Mouse (Mus musculus): ENCODE measurements around the gene Cldn2. TPM values are rescaled to one million over a fixed set of nuclear protein-coding genes. Genes with fewer than 3 reads are reported as not detected.

Cldn2 gene
- polyA plus RNA-seq, 1 experiment from 2014 or later: not detected

- H3K36me3 ChIP-seq: no peaks in the 10 kb centered on the region
- ATAC-seq (ENCODE audit: insufficient number of reproducible peaks, insufficient read depth, low FRiP score, low TSS enrichment, low read depth): no peak
- no peaks in the 10 kb centered on the region for H3K4me1 ChIP-seq (replicated peaks)
- H3K4me2 ChIP-seq: no peak overlapping the region
- H3K4me3 ChIP-seq (replicated peaks): no peak overlapping the region
- H3K27me3 ChIP-seq: peaks cover 45% of the 10 kb centered on the region
- no peak overlapping the region for H3K9ac ChIP-seq (replicated peaks)
- H3K27ac ChIP-seq: no peak overlapping the region
- H3K9me3 ChIP-seq: no peaks in the 10 kb centered on the region
- 71% methylated on average over 4 of the region's 4 CpGs for WGBS
These were observed 7.5 kb downstream of the Cldn2 start for GRCm38 (mm10) chrX:139808085-139808484.

DNA sequence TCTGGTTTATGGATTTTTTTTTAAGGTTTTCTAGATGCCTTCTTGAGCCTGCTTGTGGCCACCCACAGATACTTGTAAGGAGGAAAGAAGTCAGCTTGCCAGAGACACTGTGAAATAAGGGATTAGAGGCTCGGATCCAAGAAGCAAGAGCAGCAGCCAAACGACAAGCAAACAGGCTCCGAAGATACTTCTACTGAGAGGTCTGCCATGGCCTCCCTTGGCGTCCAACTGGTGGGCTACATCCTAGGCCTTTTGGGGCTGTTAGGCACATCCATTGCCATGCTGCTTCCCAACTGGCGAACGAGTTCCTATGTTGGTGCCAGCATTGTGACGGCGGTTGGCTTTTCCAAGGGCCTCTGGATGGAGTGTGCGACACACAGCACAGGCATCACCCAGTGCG lies 7.9 kb downstream of the Cldn2 start:
- Histone ChIP-seq H3K9ac (replicated peaks) (no peak overlapping the region), H3K4me1 (replicated peaks) (no peaks in the 10 kb centered on the region), H3K36me3 (no peaks in the 10 kb centered on the region), H3K9me3 (no peaks in the 10 kb centered on the region), H3K4me2 (no peak overlapping the region), H3K27ac (no peak overlapping the region), H3K27me3 (peaks cover 49% of the 10 kb centered on the region), H3K4me3 (replicated peaks) (no peak overlapping the region)
- ATAC-seq (ENCODE audit: insufficient number of reproducible peaks, insufficient read depth, low FRiP score, low TSS enrichment, low read depth): no peak
- 86% methylated on average over 10 of the region's 10 CpGs for WGBS

GRCm38 (mm10) chrX:139812636-139813298 lies 12.1 kb downstream of the Cldn2 start:
- WGBS: 71% methylated on average over 3 of the region's 3 CpGs
- ATAC-seq (ENCODE audit: insufficient number of reproducible peaks, insufficient read depth, low FRiP score, low TSS enrichment, low read depth): no peak
- H3K9me3 ChIP-seq: no peaks in the 10 kb centered on the region
- H3K27me3 ChIP-seq: peaks cover 49% of the 10 kb centered on the region
- no peak overlapping the region for H3K27ac ChIP-seq
- H3K4me1 ChIP-seq (replicated peaks): no peaks in the 10 kb centered on the region
- H3K9ac ChIP-seq (replicated peaks): no peak overlapping the region
- H3K36me3 ChIP-seq: no peaks in the 10 kb centered on the region
- H3K4me3 ChIP-seq (replicated peaks): no peak overlapping the region
- no peak overlapping the region for H3K4me2 ChIP-seq

DNA sequence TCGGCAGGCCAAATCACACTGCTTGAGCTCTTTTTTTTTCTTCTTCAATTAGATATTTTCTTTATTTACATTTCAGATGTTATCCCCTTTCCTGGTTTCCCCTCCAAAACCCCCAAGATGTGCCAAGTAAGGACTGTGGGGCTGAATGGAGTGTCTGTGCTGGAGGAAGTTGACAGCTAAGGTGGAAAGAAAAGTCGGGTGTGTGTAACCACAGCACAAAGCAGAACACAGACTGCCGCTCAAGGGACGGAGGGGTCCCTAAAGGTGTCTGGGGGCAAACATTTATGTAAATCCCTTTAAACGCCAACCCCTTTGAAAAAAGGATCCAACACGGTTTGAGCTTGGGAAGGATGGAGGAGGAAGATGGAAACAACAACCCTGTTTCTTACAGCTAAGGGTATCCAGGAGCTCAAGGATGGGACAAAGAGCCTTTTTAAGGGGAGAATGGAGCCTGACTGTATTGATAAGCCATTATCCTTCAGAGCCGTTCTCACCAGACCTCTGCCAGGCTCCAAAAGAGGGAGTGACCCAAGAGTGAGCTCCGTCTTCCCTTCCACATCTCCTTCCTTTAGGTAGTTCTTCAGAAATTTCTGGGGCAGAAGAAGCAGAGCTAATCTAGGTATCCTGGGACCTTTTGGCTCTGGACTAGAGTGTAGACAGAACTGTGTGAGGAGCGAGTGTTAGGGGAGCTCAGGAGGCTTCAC lies 12.8 kb downstream of the Cldn2 start:
- 80% methylated on average over 9 of the region's 9 CpGs for WGBS
- Histone ChIP-seq H3K4me3 (replicated peaks) (no peak overlapping the region), H3K27ac (no peak overlapping the region), H3K4me2 (no peak overlapping the region), H3K27me3 (peaks cover 48% of the 10 kb centered on the region), H3K4me1 (replicated peaks) (no peaks in the 10 kb centered on the region), H3K36me3 (no peaks in the 10 kb centered on the region), H3K9ac (replicated peaks) (no peak overlapping the region), H3K9me3 (no peaks in the 10 kb centered on the region)
- ATAC-seq (ENCODE audit: insufficient number of reproducible peaks, insufficient read depth, low FRiP score, low TSS enrichment, low read depth): no peak

DNA sequence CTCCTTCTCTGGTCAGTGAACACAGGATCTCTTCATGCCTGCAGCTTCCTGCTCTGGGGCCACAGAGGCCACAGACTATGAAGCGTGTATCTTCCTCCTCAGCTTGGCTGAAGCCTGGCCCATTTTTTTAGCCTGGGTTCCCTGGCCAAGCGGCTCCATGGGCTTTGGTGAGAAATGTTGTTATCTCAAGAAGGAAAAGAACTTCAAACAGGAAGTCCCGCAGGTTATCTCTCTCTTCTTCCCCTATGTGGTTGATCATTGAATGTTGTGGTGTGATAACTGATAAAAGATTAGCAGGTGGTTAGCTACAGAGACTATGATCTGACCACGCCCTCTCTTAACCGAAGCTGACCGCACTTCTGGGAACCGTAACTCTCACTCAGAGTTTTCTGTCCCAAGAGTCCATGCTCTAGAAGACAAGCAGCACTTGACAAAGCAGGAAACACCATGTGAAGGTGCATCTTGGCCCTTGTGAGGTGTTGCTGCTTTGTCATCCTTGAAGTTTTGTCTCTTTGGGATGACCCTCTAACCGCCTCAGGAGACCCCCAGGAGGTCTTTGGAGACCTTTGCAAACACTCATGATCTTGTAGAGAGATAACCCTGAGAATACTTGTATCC lies 13.5 kb downstream of the Cldn2 start:
- Histone ChIP-seq H3K4me1 (replicated peaks) (no peaks in the 10 kb centered on the region), H3K27ac (no peak overlapping the region), H3K36me3 (no peaks in the 10 kb centered on the region), H3K4me2 (no peak overlapping the region), H3K27me3 (peaks cover 46% of the 10 kb centered on the region), H3K9ac (replicated peaks) (no peak overlapping the region), H3K4me3 (replicated peaks) (no peak overlapping the region), H3K9me3 (no peaks in the 10 kb centered on the region)
- no peak for ATAC-seq (ENCODE audit: insufficient number of reproducible peaks, insufficient read depth, low FRiP score, low TSS enrichment, low read depth)
- 90% methylated on average over 8 of the region's 8 CpGs for WGBS

DNA sequence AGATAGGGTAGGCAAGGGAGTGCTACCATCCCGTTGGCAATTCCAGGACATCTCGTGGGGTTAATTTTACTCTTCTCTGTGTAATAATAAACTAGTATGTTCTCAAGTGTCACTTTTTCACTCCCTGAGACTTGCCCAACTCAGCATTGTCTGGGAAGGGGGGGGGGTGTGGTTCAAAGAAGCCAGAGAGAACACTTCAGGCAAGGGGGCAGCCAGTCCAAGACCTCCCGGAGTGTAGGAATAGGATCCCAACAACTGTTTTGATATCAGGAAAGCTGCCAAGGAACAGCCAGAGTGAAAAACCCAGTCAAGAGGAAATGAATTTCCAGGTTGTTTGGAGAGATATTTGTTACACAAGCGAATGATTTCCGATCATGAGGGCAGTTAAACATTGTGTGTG lies 14.6 kb downstream of the Cldn2 start:
- Histone ChIP-seq H3K9me3 (no peaks in the 10 kb centered on the region), H3K4me1 (replicated peaks) (no peaks in the 10 kb centered on the region), H3K27me3 (peaks cover 36% of the 10 kb centered on the region), H3K36me3 (no peaks in the 10 kb centered on the region), H3K27ac (no peak overlapping the region), H3K4me2 (no peak overlapping the region), H3K9ac (replicated peaks) (no peak overlapping the region), H3K4me3 (replicated peaks) (no peak overlapping the region)
- no peak for ATAC-seq (ENCODE audit: insufficient number of reproducible peaks, insufficient read depth, low FRiP score, low TSS enrichment, low read depth)
- 78% methylated on average over 5 of the region's 5 CpGs for WGBS

GRCm38 (mm10) chrX:139825402-139825801 lies 24.8 kb downstream of the Cldn2 start:
- Histone ChIP-seq H3K36me3 (peaks cover 8% of the 10 kb centered on the region; the same call in 1 of the 2 replicates), H3K27me3 (peaks cover 19% of the 10 kb centered on the region), H3K4me2 (no peak overlapping the region), H3K9ac (replicated peaks) (no peak overlapping the region), H3K4me3 (replicated peaks) (no peak overlapping the region), H3K27ac (no peak overlapping the region), H3K9me3 (no peaks in the 10 kb centered on the region), H3K4me1 (replicated peaks) (no peaks in the 10 kb centered on the region)
- WGBS: 69% methylated on average over 1 of the region's 1 CpGs
- ATAC-seq (ENCODE audit: insufficient number of reproducible peaks, insufficient read depth, low FRiP score, low TSS enrichment, low read depth): no peak

DNA sequence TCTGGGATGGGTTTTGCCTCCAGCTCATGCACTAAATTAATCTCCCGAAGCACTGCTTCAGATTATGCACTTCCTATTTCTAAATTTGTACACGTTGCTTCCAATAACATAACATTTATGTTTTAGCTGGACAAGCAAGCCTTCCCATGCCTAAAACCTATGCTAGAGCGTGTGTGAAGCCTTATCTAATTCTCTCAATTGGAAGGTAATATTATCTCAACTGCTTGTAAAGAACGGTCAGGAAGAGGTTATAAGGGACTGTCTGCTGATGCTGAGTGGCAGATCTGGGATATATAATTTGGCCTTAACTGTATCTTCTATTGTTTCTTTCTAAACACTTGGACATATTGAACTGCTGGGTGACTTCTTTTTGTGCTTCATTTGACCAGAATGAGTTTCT lies 26.3 kb downstream of the Cldn2 start:
- no peak overlapping the region for H3K9ac ChIP-seq (replicated peaks)
- H3K4me1 ChIP-seq (replicated peaks): no peaks in the 10 kb centered on the region
- peaks cover 8% of the 10 kb centered on the region; the same call in 1 of the 2 replicates for H3K36me3 ChIP-seq
- H3K4me3 ChIP-seq (replicated peaks): no peak overlapping the region
- no peaks in the 10 kb centered on the region for H3K9me3 ChIP-seq
- no peak for ATAC-seq (ENCODE audit: insufficient number of reproducible peaks, insufficient read depth, low FRiP score, low TSS enrichment, low read depth)
- H3K4me2 ChIP-seq: no peak overlapping the region
- WGBS: 86% methylated on average over 4 of the region's 4 CpGs
- no peak overlapping the region for H3K27ac ChIP-seq
- peaks cover 17% of the 10 kb centered on the region for H3K27me3 ChIP-seq

DNA sequence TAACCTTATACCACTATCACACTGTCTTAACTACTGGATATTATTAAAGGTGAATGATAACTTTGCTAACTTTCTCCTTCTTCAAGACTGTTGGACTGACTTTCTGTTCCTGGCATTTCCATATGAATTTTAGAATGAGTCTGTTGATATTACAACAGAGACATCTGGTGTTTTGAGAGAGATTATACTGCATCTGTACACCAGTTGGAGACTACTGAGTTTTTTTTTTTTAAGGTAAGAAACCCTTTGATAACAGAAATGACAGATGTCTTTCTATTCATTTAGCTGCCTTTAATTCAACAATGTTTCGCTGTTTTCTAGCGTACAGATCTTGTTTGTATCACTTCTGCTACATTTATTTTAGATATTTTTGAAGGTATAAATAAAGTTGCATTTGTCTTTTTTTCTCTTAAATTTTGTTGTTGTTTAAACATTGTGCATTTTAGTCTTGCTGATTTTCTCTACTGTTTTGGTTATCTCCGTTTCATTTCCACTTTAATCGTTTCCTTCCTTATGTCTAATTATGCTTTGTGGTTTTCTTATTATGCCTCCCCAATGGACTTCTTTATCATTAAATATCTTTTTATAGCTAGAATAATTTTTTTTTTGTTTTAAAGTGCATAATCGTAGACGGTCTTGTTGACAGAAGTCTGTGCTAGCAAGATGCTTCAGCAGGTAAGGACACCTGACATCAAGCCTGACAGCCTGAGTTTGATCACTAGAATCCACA lies 27.9 kb downstream of the Cldn2 start:
- Histone ChIP-seq H3K4me2 (no peak overlapping the region), H3K4me1 (replicated peaks) (no peaks in the 10 kb centered on the region), H3K27ac (no peak overlapping the region), H3K9me3 (no peaks in the 10 kb centered on the region), H3K9ac (replicated peaks) (no peak overlapping the region), H3K27me3 (peaks cover 12% of the 10 kb centered on the region), H3K4me3 (replicated peaks) (no peak overlapping the region), H3K36me3 (peaks cover 2% of the 10 kb centered on the region; the same call in 1 of the 2 replicates)
- WGBS: 96% methylated on average over 6 of the region's 6 CpGs
- ATAC-seq (ENCODE audit: insufficient number of reproducible peaks, insufficient read depth, low FRiP score, low TSS enrichment, low read depth): no peak

GRCm38 (mm10) chrX:139832464-139832863 lies 31.8 kb downstream of the Cldn2 start:
- 23% methylated on average over 5 of the region's 5 CpGs for WGBS
- no peak for ATAC-seq (ENCODE audit: insufficient number of reproducible peaks, insufficient read depth, low FRiP score, low TSS enrichment, low read depth)
- H3K4me1 ChIP-seq (replicated peaks): no peaks in the 10 kb centered on the region
- peaks cover 3% of the 10 kb centered on the region; the same call in 1 of the 2 replicates for H3K27me3 ChIP-seq
- H3K9me3 ChIP-seq: no peaks in the 10 kb centered on the region
- H3K9ac ChIP-seq (replicated peaks): no peak overlapping the region
- H3K27ac ChIP-seq: no peak overlapping the region
- no peak overlapping the region for H3K4me2 ChIP-seq
- H3K36me3 ChIP-seq: no peaks in the 10 kb centered on the region
- no peak overlapping the region for H3K4me3 ChIP-seq (replicated peaks)

- whole genome bisulfite sequencing: 50% methylated on average over 3 of the region's 3 CpGs
- H3K4me2 ChIP-seq: no peak overlapping the region
- H3K4me1 ChIP-seq (replicated peaks): no peaks in the 10 kb centered on the region
- H3K27ac ChIP-seq: no peak overlapping the region
- no peak overlapping the region for H3K4me3 ChIP-seq (replicated peaks)
- ATAC-seq (ENCODE audit: insufficient number of reproducible peaks, insufficient read depth, low FRiP score, low TSS enrichment, low read depth): no peak
- no peak overlapping the region for H3K9ac ChIP-seq (replicated peaks)
- no peaks in the 10 kb centered on the region for H3K9me3 ChIP-seq
- H3K27me3 ChIP-seq: peaks cover 7% of the 10 kb centered on the region
- H3K36me3 ChIP-seq: no peaks in the 10 kb centered on the region
These were observed 38.4 kb downstream of the Cldn2 start for GRCm38 (mm10) chrX:139839057-139839456.
